Mouse (Mus musculus) lung, postnatal 0 days (tissue): ENCODE measurements around the gene Tsc22d1. TPM values are rescaled to one million over a fixed set of nuclear protein-coding genes. Genes with fewer than 3 reads are reported as not detected.

Source experiments
- ATAC-seq: fragments of 200-750 bp; cut with Nextera tagmentation; 2 replicates; pipeline ENCODE4 v1.8.0; 2017; ENCODE audit warnings: moderate library complexity
- DNase-seq: peaks from one replicate; pipeline ENCODE4 v3.0.0-alpha.2; 2016; ENCODE audit warnings: low spot score
- H3K27ac ChIP-seq: fragments of 300-500 bp; sonication (generic); 2 replicates; pipeline ENCODE4 v1.5.1; 2014; ENCODE audit warnings: antibody characterized with exemption, mild to moderate bottlenecking, low read length, mixed read lengths
- H3K27me3 ChIP-seq: fragments of 300-500 bp; sonication (generic); replicated peaks from 2 replicates; pipeline ENCODE4 v1.6.1; 2014; ENCODE audit warnings: low read length, mixed read lengths; ENCODE audit not compliant: insufficient read depth
- H3K36me3 ChIP-seq: fragments of 300-500 bp; sonication (generic); 2 replicates; pipeline ENCODE4 v1.6.1; 2014; ENCODE audit warnings: low read length, mixed read lengths; ENCODE audit not compliant: insufficient read depth
- H3K4me1 ChIP-seq: fragments of 300-500 bp; sonication (generic); 2 replicates; pipeline ENCODE4 v1.6.1; 2014; ENCODE audit warnings: antibody characterized with exemption, low read depth, low read length, mixed read lengths; ENCODE audit not compliant: insufficient read depth
- H3K4me2 ChIP-seq: fragments of 300-500 bp; sonication (generic); replicated peaks from 2 replicates; pipeline ENCODE4 v1.6.1; 2014; ENCODE audit warnings: low read depth, mild to moderate bottlenecking, low read length, moderate library complexity, mixed read lengths
- H3K4me3 ChIP-seq: fragments of 300-500 bp; sonication (generic); 2 replicates; pipeline ENCODE4 v1.5.1; 2014; ENCODE audit warnings: low read depth, low read length
- H3K9ac ChIP-seq: fragments of 300-500 bp; sonication (generic); replicated peaks from 2 replicates; pipeline ENCODE4 v1.6.1; 2014; ENCODE audit warnings: low read depth, mild to moderate bottlenecking
- H3K9me3 ChIP-seq: fragments of 300-500 bp; sonication (generic); 2 replicates; pipeline ENCODE4 v1.6.1; 2016; ENCODE audit warnings: low read length, mixed read lengths
- CTCF ChIP-seq: IDR thresholded peaks from 2 replicates; pipeline ENCODE4 v1.5.1; 2016; ENCODE audit warnings: antibody characterized with exemption, mild to moderate bottlenecking
- EP300 ChIP-seq: IDR thresholded peaks from 2 replicates; pipeline ENCODE4 v1.6.1; 2016; ENCODE audit warnings: antibody characterized with exemption, mild to moderate bottlenecking, control low read depth
- WGBS: fragments of 180-500 bp; shearing (Covaris S2); extraction: QIAGEN DNeasy Blood & Tissue Kit; methylation state at CpG from one replicate; pipeline ENCODE4 v1.1.7; 2014; 5-methylcytosine and 5-hydroxymethylcytosine counted together
- polyA plus RNA-seq: library from polyadenylated mRNA; unstranded; fragments of >200 nt; fragmentation: Nextera tagmentation; extraction: Ambion mirVana; gene quantifications from 2 replicates; pipeline ENCODE4 v1.2.1, GENCODE M21; 2015

Gene Tsc22d1
- polyA plus RNA-seq, 1 experiment from 2014 or later, result 635 TPM

GRCm38 (mm10) chr14:76505439-76506220 is 90.9 kb downstream of the Tsc22d1 start:
- DNase-seq (peak; percentile 97), ATAC-seq (peak; percentile 82)
- TF ChIP-seq CTCF (no peak), EP300 (peak; percentile 88)
- H3K9me3 ChIP-seq, result no peaks in the 10 kb centered on the region
- H3K4me1 ChIP-seq, result peaks cover 4% of the 10 kb centered on the region; the same call in 1 of the 2 replicates
- WGBS, result under 1% methylated on average over 31 of the region's 31 CpGs
- no peaks in the 10 kb centered on the region for H3K27me3 ChIP-seq
- peak overlapping the region; percentile 79 for H3K4me3 ChIP-seq
- peak overlapping the region; percentile 99 for H3K27ac ChIP-seq
- peak overlapping the region; percentile 76 for H3K4me2 ChIP-seq
- peak overlapping the region; percentile 99 for H3K9ac ChIP-seq
- H3K36me3 ChIP-seq, result 0 out of 2 replicates have a peak, but pooled peaks cover 4% of the 10 kb centered on the region

DNA sequence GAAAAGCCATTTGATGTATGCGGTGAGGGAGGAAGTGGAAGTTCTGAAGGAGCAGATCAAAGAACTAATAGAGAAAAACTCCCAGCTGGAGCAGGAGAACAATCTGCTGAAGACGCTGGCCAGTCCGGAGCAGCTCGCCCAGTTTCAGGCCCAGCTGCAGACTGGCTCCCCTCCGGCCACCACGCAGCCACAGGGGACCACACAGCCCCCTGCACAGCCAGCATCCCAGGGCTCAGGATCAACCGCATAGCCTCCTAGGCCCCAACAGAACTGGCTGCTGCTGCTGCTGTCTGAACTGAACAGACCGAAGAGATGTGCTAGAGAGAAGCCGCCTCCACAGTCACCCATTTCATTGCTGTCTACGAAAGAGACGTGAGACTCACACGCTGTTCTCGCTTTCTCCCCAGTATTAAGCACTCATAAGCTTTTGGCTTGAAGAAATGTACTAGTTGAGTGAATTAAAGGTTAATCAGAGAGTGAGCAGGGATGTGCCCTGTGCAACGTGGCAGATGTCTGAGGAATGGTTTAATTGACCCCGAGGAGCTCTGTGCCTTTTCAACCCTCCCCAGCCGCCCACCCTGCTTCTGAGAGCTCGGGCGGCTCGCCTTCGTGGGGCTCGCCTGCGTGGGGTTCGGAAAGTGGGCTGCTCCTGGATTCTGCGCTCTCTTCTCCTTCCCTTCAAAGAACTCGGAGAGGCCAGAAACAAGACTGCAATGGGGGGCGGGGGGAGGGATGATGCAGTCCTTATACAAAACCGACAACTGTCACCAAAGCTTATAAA is 91.9 kb downstream of the Tsc22d1 start:
- Histone ChIP-seq H3K4me1 (peaks cover 4% of the 10 kb centered on the region; the same call in 1 of the 2 replicates), H3K4me3 (peak overlapping the region; percentile 79)

DNA sequence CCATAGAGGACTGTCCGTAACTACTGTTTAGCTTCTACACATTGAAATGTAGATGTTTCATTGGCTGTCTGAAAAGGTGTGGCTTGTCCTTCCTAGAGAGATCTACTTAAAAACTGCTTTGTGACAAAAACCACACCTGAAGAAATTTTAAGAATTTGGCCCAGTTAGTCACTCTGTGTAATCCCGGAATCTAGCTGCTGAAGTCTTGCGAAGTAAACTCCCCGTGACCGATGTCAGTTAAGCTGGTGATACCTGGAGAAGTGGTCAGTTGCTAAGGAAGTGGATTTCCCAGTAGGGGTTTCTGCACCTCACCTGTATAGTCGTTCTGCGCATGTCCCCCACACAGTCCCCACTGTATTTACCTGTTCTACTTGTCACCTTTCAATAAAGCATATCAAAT is 92.6 kb downstream of the Tsc22d1 start:
- H3K9me3 ChIP-seq, result no peaks in the 10 kb centered on the region
- no peak for TF ChIP-seq CTCF
- no peak for TF ChIP-seq EP300
- 0 out of 2 replicates have a peak, but pooled peaks cover 4% of the 10 kb centered on the region for H3K36me3 ChIP-seq
- H3K27ac ChIP-seq, result no peak overlapping the region
- WGBS, result 69% methylated on average over 7 of the region's 7 CpGs
- no peak for ATAC-seq
- no peak overlapping the region for H3K9ac ChIP-seq
- peak overlapping the region; percentile 76 for H3K4me2 ChIP-seq
- no peaks in the 10 kb centered on the region for H3K27me3 ChIP-seq
- H3K4me3 ChIP-seq, result no peak overlapping the region
- peaks cover 4% of the 10 kb centered on the region; the same call in 1 of the 2 replicates for H3K4me1 ChIP-seq
- DNase-seq, result no peak

More for the DNA sequence above, 91.9 kb downstream of the Tsc22d1 start:
- no peaks in the 10 kb centered on the region for H3K27me3 ChIP-seq
- peak overlapping the region; percentile 99 for H3K9ac ChIP-seq
- peak overlapping the region; percentile 76 for H3K4me2 ChIP-seq
- 0 out of 2 replicates have a peak, but pooled peaks cover 4% of the 10 kb centered on the region for H3K36me3 ChIP-seq
- ATAC-seq, result no peak
- TF ChIP-seq CTCF (no peak), EP300 (no peak)
- H3K9me3 ChIP-seq, result no peaks in the 10 kb centered on the region
- no peak for DNase-seq
- WGBS, result 32% methylated on average over 27 of the region's 27 CpGs
- peak overlapping the region; percentile 99 for H3K27ac ChIP-seq

GRCm38 (mm10) chr14:76507804-76508500 is 93.2 kb downstream of the Tsc22d1 start:
- no peak overlapping the region for H3K4me2 ChIP-seq
- H3K4me3 ChIP-seq, result no peak overlapping the region
- peaks cover 4% of the 10 kb centered on the region; the same call in 1 of the 2 replicates for H3K4me1 ChIP-seq
- no peak for DNase-seq
- no peaks in the 10 kb centered on the region for H3K27me3 ChIP-seq
- 57% methylated on average over 9 of the region's 9 CpGs for WGBS
- TF ChIP-seq EP300, result no peak
- no peak for TF ChIP-seq CTCF
- H3K36me3 ChIP-seq, result 0 out of 2 replicates have a peak, but pooled peaks cover 4% of the 10 kb centered on the region
- H3K9me3 ChIP-seq, result no peaks in the 10 kb centered on the region
- no peak overlapping the region for H3K27ac ChIP-seq
- ATAC-seq, result no peak
- no peak overlapping the region for H3K9ac ChIP-seq

- no peak for DNase-seq
- Histone ChIP-seq H3K9me3 (no peaks in the 10 kb centered on the region), H3K36me3 (0 out of 2 replicates have a peak, but pooled peaks cover 4% of the 10 kb centered on the region), H3K27me3 (no peaks in the 10 kb centered on the region), H3K4me2 (no peak overlapping the region), H3K27ac (peak overlapping the region; percentile 32; the same call in 1 of the 2 replicates), H3K4me3 (no peak overlapping the region), H3K4me1 (peaks cover 4% of the 10 kb centered on the region; the same call in 1 of the 2 replicates), H3K9ac (no peak overlapping the region)
- TF ChIP-seq EP300 (no peak), CTCF (no peak)
- no peak for ATAC-seq
- 60% methylated on average over 10 of the region's 10 CpGs for WGBS
These were observed 93.9 kb downstream of the Tsc22d1 start for GRCm38 (mm10) chr14:76508701-76509100.

DNA sequence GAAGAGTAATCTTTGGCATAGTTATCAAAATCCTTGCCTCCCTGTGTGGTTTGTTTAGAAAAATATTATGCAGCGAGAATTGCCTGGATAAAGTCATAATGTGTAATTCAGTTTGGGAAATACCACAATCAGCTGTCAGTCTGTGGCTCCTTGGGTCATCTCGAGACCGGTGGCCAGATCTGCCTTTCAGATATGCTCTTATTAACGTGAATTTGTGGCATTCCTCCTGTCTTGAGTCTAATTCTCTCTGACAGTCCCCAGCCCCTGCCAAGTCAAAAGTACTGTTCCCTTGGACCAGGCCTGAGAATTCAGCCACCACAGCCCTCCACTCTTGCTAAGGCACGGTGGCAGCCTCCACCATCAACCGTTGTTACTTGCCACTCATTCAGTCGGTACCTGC is 97.2 kb downstream of the Tsc22d1 start:
- Histone ChIP-seq H3K9ac (no peak overlapping the region), H3K27ac (no peak overlapping the region), H3K9me3 (no peaks in the 10 kb centered on the region), H3K4me3 (no peak overlapping the region), H3K4me2 (no peak overlapping the region), H3K4me1 (peaks cover 4% of the 10 kb centered on the region; the same call in 1 of the 2 replicates), H3K36me3 (no peaks in the 10 kb centered on the region), H3K27me3 (no peaks in the 10 kb centered on the region)
- WGBS, result 76% methylated on average over 7 of the region's 7 CpGs
- no peak for DNase-seq
- no peak for ATAC-seq
- TF ChIP-seq CTCF, result no peak
- no peak for TF ChIP-seq EP300
